Mouse (Mus musculus): ENCODE results near the gene Odf3. TPM values are rescaled to one million over a fixed set of nuclear protein-coding genes. Genes with fewer than 3 reads are reported as not detected.
A peak's percentile ranks its signal among the peaks of the same experiment; 100 is the strongest.

Gene Odf3
- polyA plus RNA-seq, 1 experiment from 2014 or later: not detected

DNA sequence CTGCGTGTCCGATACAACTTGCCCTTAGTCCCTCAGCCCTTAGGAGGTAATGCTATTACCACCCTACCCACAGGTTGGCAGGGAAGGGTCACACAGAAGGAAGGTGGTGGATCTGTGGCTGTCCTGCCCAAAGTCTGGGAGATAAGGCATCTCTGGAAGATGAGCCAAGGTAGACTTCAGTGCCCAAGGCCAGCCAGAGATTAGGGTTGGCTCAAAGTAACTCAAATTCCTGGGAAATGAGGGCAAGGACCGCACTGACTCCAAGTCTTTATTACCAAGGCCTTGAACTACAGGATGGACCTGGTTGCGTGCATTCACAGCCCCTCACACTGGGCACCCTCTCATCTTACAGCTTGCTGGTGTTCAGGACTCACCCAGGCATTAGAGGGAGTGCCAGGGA is 4.3 kb downstream of the Odf3 start:
- no peak for ATAC-seq (replicated peaks; ENCODE audit: low FRiP score, low read depth)
- DNase-seq (ENCODE audit: low spot score): no peak
- TF ChIP-seq CTCF (IDR thresholded peaks at IDR 0.05; ENCODE audit: low read depth): no peak
- Histone ChIP-seq H3K27me3 (ENCODE audit: insufficient read depth, low read length) (no peaks in the 10 kb centered on the region), H3K27ac (no peak overlapping the region), H3K4me3 (replicated peaks; ENCODE audit: low read depth, low read length) (no peak overlapping the region), H3K4me2 (ENCODE audit: low read length) (no peak overlapping the region), H3K9ac (ENCODE audit: low read depth, low read length) (no peak overlapping the region), H3K4me1 (replicated peaks; ENCODE audit: insufficient read depth, low read length) (peaks cover 8% of the 10 kb centered on the region; the same call in 1 of the 2 replicates), H3K36me3 (ENCODE audit: insufficient read depth, low read length) (peaks cover 25% of the 10 kb centered on the region), H3K9me3 (replicated peaks; ENCODE audit: low read length) (no peaks in the 10 kb centered on the region)
- WGBS: 94% methylated on average over 4 of the region's 4 CpGs

DNA sequence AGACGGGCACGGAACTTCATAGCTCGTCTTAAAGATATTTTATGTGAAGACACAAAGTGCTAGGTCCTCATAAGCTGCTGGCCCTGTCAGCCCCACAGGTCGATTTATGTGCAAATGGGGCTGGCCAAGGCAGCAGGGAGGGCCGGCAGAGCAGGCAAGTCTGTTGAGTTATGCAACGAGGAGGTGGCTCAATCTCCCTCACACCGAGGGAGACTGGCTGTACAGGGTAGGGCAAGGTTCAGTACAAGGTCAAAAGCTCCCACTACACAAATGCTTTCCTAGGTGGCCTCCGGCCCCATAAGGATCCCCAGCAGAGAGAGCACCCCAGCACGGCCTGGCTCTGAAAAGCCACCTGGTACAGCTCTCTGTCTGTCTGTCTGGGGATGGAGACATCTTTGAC is 5.8 kb downstream of the Odf3 start:
- Histone ChIP-seq H3K4me3 (replicated peaks; ENCODE audit: low read depth, low read length) (no peak overlapping the region), H3K36me3 (ENCODE audit: insufficient read depth, low read length) (peaks cover 25% of the 10 kb centered on the region), H3K9me3 (replicated peaks; ENCODE audit: low read length) (no peaks in the 10 kb centered on the region), H3K4me1 (replicated peaks; ENCODE audit: insufficient read depth, low read length) (peaks cover 16% of the 10 kb centered on the region; the same call in 1 of the 2 replicates), H3K9ac (ENCODE audit: low read depth, low read length) (no peak overlapping the region), H3K4me2 (ENCODE audit: low read length) (no peak overlapping the region), H3K27me3 (ENCODE audit: insufficient read depth, low read length) (no peaks in the 10 kb centered on the region), H3K27ac (no peak overlapping the region)
- ATAC-seq (replicated peaks; ENCODE audit: low FRiP score, low read depth): no peak
- DNase-seq (ENCODE audit: low spot score): no peak
- WGBS: 78% methylated on average over 9 of the region's 9 CpGs
- no peak for TF ChIP-seq CTCF (IDR thresholded peaks at IDR 0.05; ENCODE audit: low read depth)

- Histone ChIP-seq H3K27ac (no peak overlapping the region), H3K9me3 (replicated peaks; ENCODE audit: low read length) (no peaks in the 10 kb centered on the region), H3K27me3 (ENCODE audit: insufficient read depth, low read length) (no peaks in the 10 kb centered on the region), H3K36me3 (ENCODE audit: insufficient read depth, low read length) (peaks cover 25% of the 10 kb centered on the region), H3K4me1 (replicated peaks; ENCODE audit: insufficient read depth, low read length) (peaks cover 18% of the 10 kb centered on the region; the same call in 1 of the 2 replicates), H3K4me2 (ENCODE audit: low read length) (no peak overlapping the region), H3K4me3 (replicated peaks; ENCODE audit: low read depth, low read length) (no peak overlapping the region), H3K9ac (ENCODE audit: low read depth, low read length) (no peak overlapping the region)
- TF ChIP-seq CTCF (IDR thresholded peaks at IDR 0.05; ENCODE audit: low read depth): no peak
- ATAC-seq (replicated peaks; ENCODE audit: low FRiP score, low read depth): no peak
- no peak for DNase-seq (ENCODE audit: low spot score)
- WGBS: 83% methylated on average over 18 of the region's 18 CpGs
Observed at GRCm38 (mm10) chr7:140854483-140854882, 6.9 kb downstream of the Odf3 start.

GRCm38 (mm10) chr7:140855181-140855580 is 7.6 kb downstream of the Odf3 start:
- Histone ChIP-seq H3K9me3 (replicated peaks; ENCODE audit: low read length) (no peaks in the 10 kb centered on the region), H3K36me3 (ENCODE audit: insufficient read depth, low read length) (peaks cover 25% of the 10 kb centered on the region), H3K4me3 (replicated peaks; ENCODE audit: low read depth, low read length) (peak overlapping the region; percentile 81), H3K27ac (no peak overlapping the region), H3K4me2 (ENCODE audit: low read length) (peak overlapping the region; percentile 97), H3K4me1 (replicated peaks; ENCODE audit: insufficient read depth, low read length) (peaks cover 18% of the 10 kb centered on the region; the same call in 1 of the 2 replicates), H3K9ac (ENCODE audit: low read depth, low read length) (peak overlapping the region; percentile 90), H3K27me3 (ENCODE audit: insufficient read depth, low read length) (no peaks in the 10 kb centered on the region)
- WGBS: 74% methylated on average over 9 of the region's 9 CpGs
- ATAC-seq (replicated peaks; ENCODE audit: low FRiP score, low read depth) (no peak), DNase-seq (ENCODE audit: low spot score) (no peak)
- no peak for TF ChIP-seq CTCF (IDR thresholded peaks at IDR 0.05; ENCODE audit: low read depth)

DNA sequence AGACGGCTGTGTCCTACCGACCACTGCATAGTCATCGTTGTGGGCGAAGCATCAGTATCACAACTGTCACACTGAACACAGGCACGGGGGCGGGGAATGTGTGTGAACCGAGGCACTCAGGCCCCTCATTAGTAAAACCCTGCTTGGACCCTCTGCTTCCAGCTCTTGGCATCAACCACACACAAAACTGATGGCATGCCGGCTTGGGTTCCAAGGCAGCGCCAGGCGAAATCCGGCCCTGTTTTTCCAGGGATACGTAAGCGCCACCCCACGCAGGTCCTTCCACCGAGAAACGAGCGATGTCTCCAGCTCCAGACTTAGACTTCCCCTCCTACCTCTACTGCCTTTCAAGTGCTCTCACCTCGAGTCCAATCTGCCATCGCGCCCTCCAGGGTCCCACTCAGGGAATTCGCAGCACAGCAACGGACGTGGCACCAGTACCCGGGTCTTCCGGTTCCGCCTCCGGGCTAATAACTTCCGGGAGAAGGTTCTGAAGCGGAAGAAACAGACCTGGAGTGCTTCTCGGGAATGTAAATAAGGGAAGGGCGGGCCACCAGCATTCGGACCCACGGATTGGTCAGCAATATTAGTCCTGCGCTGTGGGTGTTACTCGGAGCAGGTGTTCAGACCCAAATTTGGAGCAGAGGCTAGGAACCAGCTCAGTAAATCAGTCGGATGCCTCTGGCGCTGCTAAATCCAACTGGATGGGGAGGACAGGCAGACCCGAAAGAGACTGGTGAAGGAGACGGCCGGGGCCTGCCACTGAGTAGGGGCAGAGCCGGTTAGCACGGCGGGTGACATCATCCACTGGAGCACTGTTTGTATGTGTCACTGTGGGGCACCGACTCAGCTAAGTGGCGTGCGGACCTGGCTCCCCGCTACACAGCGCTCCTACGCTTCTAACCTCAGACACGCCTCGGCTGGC is 8.5 kb downstream of the Odf3 start, which contains the start of gene Gm45785:
Gene Gm45785 (minus strand): TSS at position 472 of the 925 bp plus-strand sequence.
- Histone ChIP-seq H3K27me3 (ENCODE audit: insufficient read depth, low read length) (no peaks in the 10 kb centered on the region), H3K4me1 (replicated peaks; ENCODE audit: insufficient read depth, low read length) (peaks cover 18% of the 10 kb centered on the region; the same call in 1 of the 2 replicates), H3K9ac (ENCODE audit: low read depth, low read length) (peak within 1 kb of the TSS; percentile 90), H3K4me2 (ENCODE audit: low read length) (peak within 1 kb of the TSS; percentile 97), H3K4me3 (replicated peaks; ENCODE audit: low read depth, low read length) (peak within 1 kb of the TSS; percentile 81), H3K36me3 (ENCODE audit: insufficient read depth, low read length) (peaks cover 32% of the 10 kb centered on the region), H3K9me3 (replicated peaks; ENCODE audit: low read length) (no peaks in the 10 kb centered on the region), H3K27ac (peak within 1 kb of the TSS; percentile 94)
- ATAC-seq (replicated peaks; ENCODE audit: low FRiP score, low read depth) (peak; percentile 83), DNase-seq (ENCODE audit: low spot score) (peak; percentile 97)
- no peak for TF ChIP-seq CTCF (IDR thresholded peaks at IDR 0.05; ENCODE audit: low read depth)
- under 1% methylated on average over 51 of the region's 51 CpGs for WGBS

DNA sequence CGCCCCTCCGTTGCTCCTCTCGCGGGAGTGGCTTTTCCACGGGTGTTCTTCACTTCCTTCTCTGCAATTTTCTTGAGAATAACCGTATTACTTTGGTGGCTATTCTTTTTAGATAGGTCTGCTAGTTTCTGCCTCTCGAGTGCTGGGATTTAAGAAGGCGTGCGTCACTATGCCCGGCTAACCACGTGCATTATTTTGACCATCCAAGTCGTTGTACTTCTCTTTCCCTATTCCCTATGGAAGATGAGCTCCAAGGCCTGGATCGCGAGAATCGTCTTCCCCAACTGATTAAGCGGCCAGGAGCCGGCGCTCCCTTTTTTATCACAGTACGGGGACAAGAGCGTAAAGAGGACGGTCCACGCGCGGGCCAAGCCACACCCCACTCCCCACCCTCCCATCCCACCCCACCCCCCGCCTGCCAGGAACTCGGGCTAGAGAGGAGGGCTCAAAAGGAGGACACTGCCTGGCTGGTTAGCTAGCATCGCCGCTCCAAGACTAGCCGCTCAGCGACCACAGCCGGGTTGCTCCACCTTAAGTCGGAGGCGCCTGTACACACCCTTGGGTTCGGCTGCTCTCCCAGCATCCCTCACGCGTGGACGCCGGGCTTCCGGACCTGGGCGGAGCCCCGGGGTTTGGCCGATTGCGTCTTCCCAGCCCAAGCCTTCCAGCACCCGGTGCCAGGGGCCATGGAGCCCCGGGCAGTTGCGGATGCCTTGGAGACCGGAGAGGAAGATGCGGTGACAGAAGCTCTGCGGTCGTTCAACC is 9.4 kb downstream of the Odf3 start, which contains the start of gene Ric8a:
Gene Ric8a (plus strand): TSS at position 173 of the 765 bp plus-strand sequence.
- no peaks in the 10 kb centered on the region for H3K27me3 ChIP-seq (ENCODE audit: insufficient read depth, low read length)
- peak within 1 kb of the TSS; percentile 81 for H3K4me3 ChIP-seq (replicated peaks; ENCODE audit: low read depth, low read length)
- peaks cover 18% of the 10 kb centered on the region; the same call in 1 of the 2 replicates for H3K4me1 ChIP-seq (replicated peaks; ENCODE audit: insufficient read depth, low read length)
- DNase-seq (ENCODE audit: low spot score): peak; percentile 89
- H3K4me2 ChIP-seq (ENCODE audit: low read length): peak within 1 kb of the TSS; percentile 97
- no peaks in the 10 kb centered on the region for H3K9me3 ChIP-seq (replicated peaks; ENCODE audit: low read length)
- TF ChIP-seq CTCF (IDR thresholded peaks at IDR 0.05; ENCODE audit: low read depth): no peak
- under 1% methylated on average over 50 of the region's 50 CpGs for WGBS
- H3K36me3 ChIP-seq (ENCODE audit: insufficient read depth, low read length): peaks cover 36% of the 10 kb centered on the region
- peak within 1 kb of the TSS; percentile 90 for H3K9ac ChIP-seq (ENCODE audit: low read depth, low read length)
- peak; percentile 74 for ATAC-seq (replicated peaks; ENCODE audit: low FRiP score, low read depth)
- peak within 1 kb of the TSS; percentile 94 for H3K27ac ChIP-seq

Measured in kidney, postnatal 0 days (tissue).